Mouse (Mus musculus) forebrain, embryonic 14.5 days (tissue): ENCODE data around the gene Bpifa5. TPM values are rescaled to one million over a fixed set of nuclear protein-coding genes. Genes with fewer than 3 reads are reported as not detected.
A peak's percentile ranks its signal among the peaks of the same experiment; 100 is the strongest.

ENCODE experiments used
- ATAC-seq: fragments of 200-750 bp; cut with Nextera tagmentation; 2 replicates; pipeline ENCODE4 v1.8.0; 2017; ENCODE audit warnings: mild to moderate bottlenecking, moderate library complexity
- DNase-seq: peaks from one replicate; pipeline ENCODE4 v3.0.0-alpha.2; 2015; ENCODE audit warnings: low spot score
- H3K27ac ChIP-seq: fragments of 300-500 bp; sonication (generic); 2 replicates; pipeline ENCODE4 v1.5.1; 2014; ENCODE audit warnings: low read depth, mild to moderate bottlenecking, control low read depth, low read length, moderate library complexity
- H3K27me3 ChIP-seq: fragments of 300-500 bp; sonication (generic); replicated peaks from 2 replicates; pipeline ENCODE4 v1.6.1; 2014; ENCODE audit warnings: low read length, control low read depth, mixed read lengths; ENCODE audit not compliant: control insufficient read depth, insufficient read depth
- H3K36me3 ChIP-seq: fragments of 300-500 bp; sonication (generic); 2 replicates; pipeline ENCODE4 v1.6.1; 2014; ENCODE audit warnings: low read length, control low read depth; ENCODE audit not compliant: control insufficient read depth, insufficient read depth
- H3K4me1 ChIP-seq: fragments of 300-500 bp; sonication (generic); 2 replicates; pipeline ENCODE4 v1.6.1; 2014; ENCODE audit warnings: antibody characterized with exemption, low read length, control low read depth; ENCODE audit not compliant: control insufficient read depth, insufficient read depth
- H3K4me2 ChIP-seq: fragments of 300-500 bp; sonication (generic); 2 replicates; pipeline ENCODE4 v1.6.1; 2014; ENCODE audit warnings: mild to moderate bottlenecking, control low read depth, low read length
- H3K4me3 ChIP-seq: fragments of 300-500 bp; sonication (generic); 2 replicates; pipeline ENCODE4 v1.5.1; 2014; ENCODE audit warnings: low read depth, low read length, control low read depth
- H3K9ac ChIP-seq: fragments of 300-500 bp; sonication (generic); 2 replicates; pipeline ENCODE4 v1.6.1; 2014; ENCODE audit warnings: mild to moderate bottlenecking, low read length, control low read depth, moderate library complexity
- H3K9me3 ChIP-seq: fragments of 300-500 bp; sonication (generic); replicated peaks from 2 replicates; pipeline ENCODE4 v1.6.1; 2016; ENCODE audit warnings: low read length, control low read depth, mixed read lengths; ENCODE audit not compliant: control insufficient read depth
- WGBS: fragments of 180-500 bp; shearing (Covaris S2); extraction: QIAGEN DNeasy Blood & Tissue Kit; methylation state at CpG from one replicate; pipeline ENCODE4 v1.1.7; 2014; 5-methylcytosine and 5-hydroxymethylcytosine counted together
- polyA plus RNA-seq: library from polyadenylated mRNA; unstranded; fragments of >200 nt; fragmentation: Nextera tagmentation; extraction: Ambion mirVana; gene quantifications from 2 replicates; pipeline ENCODE4 v1.2.1, GENCODE M21; 2014

Gene Bpifa5
- not detected in 2 replicates for polyA plus RNA-seq

- H3K9ac ChIP-seq: no peak within 1 kb of the TSS
- no peak for ATAC-seq
These were observed at the start of gene Bpifa5 for GRCm38 (mm10) chr2:154162307-154162706. Bpifa5 (plus strand) TSS chr2:154162607.

DNA sequence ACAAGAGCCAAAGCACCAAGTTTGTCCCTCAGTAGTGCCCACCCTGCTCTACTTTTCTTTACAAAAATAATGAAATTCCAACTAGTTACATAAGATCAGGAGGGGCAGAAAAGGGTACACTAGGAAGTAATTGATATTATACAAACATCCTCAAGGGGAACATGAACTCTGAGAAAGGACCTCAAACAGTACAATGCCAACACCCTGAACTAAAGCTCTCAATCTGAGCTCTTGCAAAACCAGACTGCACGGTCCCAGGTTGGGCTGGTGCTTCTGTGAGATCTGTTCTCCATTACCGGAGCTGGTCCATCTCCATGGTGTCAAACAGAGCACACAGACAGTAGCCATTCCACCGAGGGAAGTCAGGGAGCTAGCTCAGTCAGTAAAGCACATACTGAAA is 45.0 kb upstream of the Bpifa5 start:
- 86% methylated on average over 3 of the region's 3 CpGs for WGBS
- H3K36me3 ChIP-seq: no peaks in the 10 kb centered on the region

More at GRCm38 (mm10) chr2:154162307-154162706, at the start of gene Bpifa5:
- DNase-seq: no peak
- no peak within 1 kb of the TSS for H3K27ac ChIP-seq
- H3K4me3 ChIP-seq: no peak within 1 kb of the TSS
- H3K36me3 ChIP-seq: no peaks in the 10 kb centered on the region
- no peak within 1 kb of the TSS for H3K4me2 ChIP-seq
- WGBS: 85% methylated on average over 8 of the region's 8 CpGs
- H3K27me3 ChIP-seq: no peaks in the 10 kb centered on the region
- no peaks in the 10 kb centered on the region for H3K4me1 ChIP-seq
- no peaks in the 10 kb centered on the region for H3K9me3 ChIP-seq

DNA sequence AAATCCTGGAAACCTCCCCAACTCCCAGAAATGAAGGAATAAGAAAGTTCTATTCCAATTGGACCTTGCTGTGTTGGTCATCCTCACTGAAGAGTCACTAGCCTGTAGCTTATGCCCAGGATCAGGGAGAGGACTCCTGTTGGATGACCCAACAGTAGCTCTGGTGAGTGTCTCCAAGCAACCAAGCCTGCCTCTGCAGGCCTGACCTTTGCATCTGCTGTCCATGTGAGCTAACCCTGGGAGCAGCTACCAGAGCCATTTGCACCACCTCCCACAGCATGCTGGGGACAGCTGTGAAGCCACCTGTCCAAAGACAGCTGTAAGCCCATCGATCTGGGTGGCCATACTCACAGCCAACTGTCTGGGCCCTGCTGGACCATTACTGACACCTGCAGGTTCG is 32.3 kb upstream of the Bpifa5 start, which contains the start of gene Bpifa3:
TSS of gene Bpifa3 (plus strand) at position 217 of the 400 bp plus-strand sequence.
- Histone ChIP-seq H3K4me2 (no peak within 1 kb of the TSS), H3K9ac (no peak within 1 kb of the TSS), H3K4me1 (no peaks in the 10 kb centered on the region), H3K9me3 (no peaks in the 10 kb centered on the region), H3K27me3 (no peaks in the 10 kb centered on the region), H3K4me3 (no peak within 1 kb of the TSS), H3K27ac (no peak within 1 kb of the TSS), H3K36me3 (no peaks in the 10 kb centered on the region)
- 54% methylated on average over 2 of the region's 2 CpGs for WGBS
- DNase-seq (no peak), ATAC-seq (no peak)

More for the DNA sequence above, 45.0 kb upstream of the Bpifa5 start:
- Histone ChIP-seq H3K4me3 (no peak overlapping the region), H3K9ac (no peak overlapping the region), H3K27ac (no peak overlapping the region), H3K4me1 (no peaks in the 10 kb centered on the region), H3K9me3 (no peaks in the 10 kb centered on the region), H3K27me3 (no peaks in the 10 kb centered on the region; the same call in 1 of the 2 replicates), H3K4me2 (no peak overlapping the region)
- DNase-seq (no peak), ATAC-seq (no peak)

DNA sequence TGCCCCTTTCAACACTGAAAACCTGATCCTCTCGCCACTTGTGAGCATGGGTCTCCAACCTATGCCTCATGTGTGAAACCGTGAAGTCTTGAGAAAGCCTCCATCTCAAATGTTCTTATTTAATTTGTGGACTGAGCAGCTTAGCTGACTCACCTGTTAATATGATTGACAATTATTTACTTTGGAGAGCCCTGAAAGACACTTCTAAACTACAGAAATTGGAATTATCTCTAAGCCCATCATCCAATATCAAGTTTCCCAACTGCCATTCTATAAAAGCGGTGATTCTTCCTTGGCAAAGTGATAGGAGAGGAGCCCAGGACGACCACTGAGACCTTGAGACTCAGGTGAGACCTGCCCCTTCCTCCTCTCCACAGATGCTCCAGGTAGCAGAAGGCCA is 19.8 kb upstream of the Bpifa5 start, which contains the start of gene Bpifa1:
TSS of gene Bpifa1 (plus strand) at position 301 of the 400 bp plus-strand sequence.
- Histone ChIP-seq H3K27ac (no peak within 1 kb of the TSS), H3K4me2 (no peak within 1 kb of the TSS), H3K27me3 (no peaks in the 10 kb centered on the region), H3K36me3 (no peaks in the 10 kb centered on the region), H3K9me3 (no peaks in the 10 kb centered on the region), H3K9ac (no peak within 1 kb of the TSS), H3K4me3 (no peak within 1 kb of the TSS), H3K4me1 (no peaks in the 10 kb centered on the region)
- 81% methylated on average over 4 of the region's 4 CpGs for whole genome bisulfite sequencing
- no peak for ATAC-seq
- DNase-seq: no peak

GRCm38 (mm10) chr2:154143735-154144134 is 18.7 kb upstream of the Bpifa5 start:
- no peaks in the 10 kb centered on the region for H3K4me1 ChIP-seq
- no peaks in the 10 kb centered on the region for H3K9me3 ChIP-seq
- no peak overlapping the region for H3K4me3 ChIP-seq
- no peak overlapping the region for H3K27ac ChIP-seq
- H3K27me3 ChIP-seq: no peaks in the 10 kb centered on the region
- DNase-seq: peak; percentile 41
- no peak overlapping the region for H3K9ac ChIP-seq
- 69% methylated on average over 3 of the region's 3 CpGs for WGBS
- H3K4me2 ChIP-seq: no peak overlapping the region
- ATAC-seq: no peak
- H3K36me3 ChIP-seq: no peaks in the 10 kb centered on the region

DNA sequence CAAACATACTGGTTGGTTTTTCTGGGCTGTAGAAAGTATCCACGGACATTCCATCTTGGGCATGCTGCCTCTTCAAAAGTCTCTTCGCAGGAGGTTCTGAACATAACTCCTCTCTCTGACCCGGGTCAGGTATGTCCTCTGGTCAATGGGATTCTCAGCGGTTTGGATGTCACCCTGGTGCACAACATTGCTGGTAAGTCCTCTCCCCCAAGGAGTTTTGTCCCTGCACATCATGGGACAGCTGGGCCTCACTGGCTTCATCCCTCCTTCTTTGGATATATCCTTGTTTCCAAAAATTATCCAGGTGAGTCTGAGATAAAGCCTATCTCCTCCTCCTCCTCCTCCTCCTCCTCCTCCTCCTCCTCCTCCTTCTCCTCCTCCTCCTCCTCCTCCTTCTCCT is 14.9 kb upstream of the Bpifa5 start:
- no peak overlapping the region for H3K9ac ChIP-seq
- no peak for ATAC-seq
- DNase-seq: no peak
- no peaks in the 10 kb centered on the region for H3K36me3 ChIP-seq
- H3K4me2 ChIP-seq: no peak overlapping the region
- H3K4me3 ChIP-seq: no peak overlapping the region
- H3K27me3 ChIP-seq: no peaks in the 10 kb centered on the region
- no peaks in the 10 kb centered on the region for H3K9me3 ChIP-seq
- 87% methylated on average over 4 of the region's 4 CpGs for WGBS
- no peaks in the 10 kb centered on the region for H3K4me1 ChIP-seq
- no peak overlapping the region for H3K27ac ChIP-seq

DNA sequence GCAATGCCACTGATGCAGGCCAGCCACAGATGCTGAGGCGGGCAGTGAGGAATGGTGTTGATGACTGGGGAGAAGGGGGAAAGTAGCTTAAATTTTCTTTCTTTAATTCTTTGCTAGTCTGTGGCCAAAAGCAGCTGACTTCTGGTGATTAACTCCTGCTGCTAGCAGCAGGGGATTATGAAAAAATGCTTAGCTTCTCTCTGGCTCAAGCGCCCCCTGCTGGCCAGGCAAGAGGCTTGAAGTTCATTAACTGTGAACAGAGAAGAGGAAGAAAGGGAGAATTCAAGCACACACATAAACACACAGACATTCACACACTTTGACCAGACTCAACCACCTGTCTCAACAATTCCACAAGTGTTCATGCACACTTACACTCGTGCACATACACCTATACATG is 4.0 kb upstream of the Bpifa5 start:
- ATAC-seq (no peak), DNase-seq (peak; percentile 49)
- Histone ChIP-seq H3K27me3 (no peaks in the 10 kb centered on the region), H3K4me1 (no peaks in the 10 kb centered on the region), H3K9ac (no peak overlapping the region), H3K4me3 (no peak overlapping the region), H3K27ac (no peak overlapping the region), H3K9me3 (no peaks in the 10 kb centered on the region; the same call in 1 of the 2 replicates), H3K4me2 (no peak overlapping the region), H3K36me3 (no peaks in the 10 kb centered on the region)
- WGBS: 39% methylated on average over 3 of the region's 3 CpGs

- Histone ChIP-seq H3K4me3 (no peak overlapping the region), H3K9me3 (no peaks in the 10 kb centered on the region), H3K27ac (no peak overlapping the region), H3K4me1 (no peaks in the 10 kb centered on the region), H3K27me3 (no peaks in the 10 kb centered on the region), H3K9ac (no peak overlapping the region), H3K36me3 (no peaks in the 10 kb centered on the region), H3K4me2 (no peak overlapping the region)
- 90% methylated on average over 5 of the region's 5 CpGs for WGBS
- DNase-seq (no peak), ATAC-seq (no peak)
These were observed 899 bp downstream of the Bpifa5 start for GRCm38 (mm10) chr2:154163306-154163705.

- no peaks in the 10 kb centered on the region for H3K9me3 ChIP-seq
- ATAC-seq (no peak), DNase-seq (no peak)
- H3K27me3 ChIP-seq: no peaks in the 10 kb centered on the region
- no peaks in the 10 kb centered on the region for H3K4me1 ChIP-seq
- H3K9ac ChIP-seq: no peak overlapping the region
- H3K4me3 ChIP-seq: no peak overlapping the region
- WGBS: 68% methylated on average over 3 of the region's 3 CpGs
- H3K27ac ChIP-seq: no peak overlapping the region
- H3K36me3 ChIP-seq: no peaks in the 10 kb centered on the region
- H3K4me2 ChIP-seq: no peak overlapping the region
These were observed 6.8 kb downstream of the Bpifa5 start for GRCm38 (mm10) chr2:154169172-154169571.
